Mouse (Mus musculus): ENCODE data around the gene Ceacam16.

DNA sequence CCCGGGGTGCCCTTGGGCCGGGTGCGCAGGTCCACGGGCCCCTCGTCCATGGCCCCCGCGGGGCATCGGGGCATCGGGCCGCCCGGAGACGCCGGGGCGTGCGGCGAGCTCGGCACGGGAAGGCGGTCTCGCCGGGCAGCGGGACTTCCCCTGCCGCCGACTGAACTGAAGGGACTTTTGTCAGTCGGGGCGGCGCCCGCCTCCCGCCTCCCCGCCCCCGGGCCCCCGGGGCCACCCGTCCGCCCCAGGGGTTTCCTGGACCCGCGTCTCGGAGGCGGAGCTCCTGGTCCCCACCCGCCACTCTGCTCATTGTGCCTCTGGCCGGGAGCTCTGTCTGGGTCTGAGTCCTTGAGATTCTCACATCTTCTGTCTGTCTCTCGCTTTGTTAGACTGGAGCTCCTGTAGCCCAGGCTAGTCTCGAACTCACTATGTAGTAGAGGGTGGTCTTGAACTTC, 38.5 kb downstream of the Ceacam16 start, which contains the start of gene Bcl3:
- TF ChIP-seq CTCF (conservative IDR thresholded peaks at IDR 0.05; ENCODE audit: insufficient read depth, insufficient read length, low read depth, low read length) (no peak), POLR2A (IDR thresholded peaks at IDR 0.05; ENCODE audit: low read depth, low read length) (no peak)

Measured in kidney, adult 2 months (tissue).